Mouse (Mus musculus) small intestine, adult 2 months (tissue): ENCODE measurements around the gene Efemp2. TPM values are rescaled to one million over a fixed set of nuclear protein-coding genes. Genes with fewer than 3 reads are reported as not detected.

ENCODE experiments used
- H3K27ac ChIP-seq: fragments of 200-500 bp; 2 replicates; pipeline ENCODE4 v1.5.1; 2012; ENCODE audit warnings: low read depth, low read length, control low read depth, inconsistent platforms; ENCODE audit not compliant: insufficient read depth
- H3K27me3 ChIP-seq: fragments of 200-500 bp; 2 replicates; pipeline ENCODE4 v1.6.1; 2012; ENCODE audit warnings: mild to moderate bottlenecking, moderate library complexity, low read length, inconsistent platforms; ENCODE audit not compliant: control insufficient read depth, insufficient read depth
- H3K36me3 ChIP-seq: fragments of 200-500 bp; 2 replicates; pipeline ENCODE4 v1.6.1; 2012; ENCODE audit warnings: mild to moderate bottlenecking, low read length, control low read depth, inconsistent platforms; ENCODE audit not compliant: control insufficient read depth, insufficient read depth
- H3K4me1 ChIP-seq: fragments of 200-500 bp; 2 replicates; pipeline ENCODE4 v1.6.1; 2012; ENCODE audit warnings: low read length, inconsistent platforms, mixed read lengths; ENCODE audit not compliant: control insufficient read depth, insufficient read depth, insufficient read length
- H3K4me3 ChIP-seq: fragments of 200-500 bp; 2 replicates; pipeline ENCODE4 v1.5.1; 2012; ENCODE audit warnings: low read depth, mild to moderate bottlenecking, control low read depth, inconsistent platforms, low read length, moderate library complexity
- CTCF ChIP-seq: fragments of 200-500 bp; IDR thresholded peaks from 2 replicates; pipeline ENCODE4 v1.5.1; 2012; ENCODE audit warnings: low read depth, mild to moderate bottlenecking, control low read depth, inconsistent platforms, low read length, moderate library complexity, mixed read lengths; ENCODE audit not compliant: insufficient replicate concordance, insufficient read length; ENCODE audit errors: extremely low read depth
- POLR2A ChIP-seq: fragments of 200-500 bp; IDR thresholded peaks from 2 replicates; pipeline ENCODE4 v1.6.1; 2012; ENCODE audit warnings: low read depth, mild to moderate bottlenecking, control low read depth, inconsistent platforms, low read length, moderate library complexity
- WGBS: fragments of 180-500 bp; shearing (Covaris S2); methylation state at CpG from one replicate; pipeline ENCODE4 v1.1.7; 2018; 5-methylcytosine and 5-hydroxymethylcytosine counted together
- polyA plus RNA-seq: library from polyadenylated mRNA; depleted of rRNA; stranded (reverse); fragments of >200 nt; gene quantifications from 2 replicates; pipeline ENCODE4 v1.2.3, GENCODE M21; 2012

Efemp2 gene
- polyA plus RNA-seq, 1 experiment, result 26.5 TPM

- Histone ChIP-seq H3K36me3 (no peaks in the 10 kb centered on the region), H3K4me1 (peaks cover 23% of the 10 kb centered on the region), H3K4me3 (peak overlapping the region; percentile 66), H3K27ac (no peak overlapping the region), H3K27me3 (no peaks in the 10 kb centered on the region)
- 31% methylated on average over 14 of the region's 15 CpGs for WGBS
- TF ChIP-seq CTCF (no peak), POLR2A (no peak)
Observed at GRCm38 (mm10) chr19:5511074-5511632, 37.4 kb downstream of the Efemp2 start.

DNA sequence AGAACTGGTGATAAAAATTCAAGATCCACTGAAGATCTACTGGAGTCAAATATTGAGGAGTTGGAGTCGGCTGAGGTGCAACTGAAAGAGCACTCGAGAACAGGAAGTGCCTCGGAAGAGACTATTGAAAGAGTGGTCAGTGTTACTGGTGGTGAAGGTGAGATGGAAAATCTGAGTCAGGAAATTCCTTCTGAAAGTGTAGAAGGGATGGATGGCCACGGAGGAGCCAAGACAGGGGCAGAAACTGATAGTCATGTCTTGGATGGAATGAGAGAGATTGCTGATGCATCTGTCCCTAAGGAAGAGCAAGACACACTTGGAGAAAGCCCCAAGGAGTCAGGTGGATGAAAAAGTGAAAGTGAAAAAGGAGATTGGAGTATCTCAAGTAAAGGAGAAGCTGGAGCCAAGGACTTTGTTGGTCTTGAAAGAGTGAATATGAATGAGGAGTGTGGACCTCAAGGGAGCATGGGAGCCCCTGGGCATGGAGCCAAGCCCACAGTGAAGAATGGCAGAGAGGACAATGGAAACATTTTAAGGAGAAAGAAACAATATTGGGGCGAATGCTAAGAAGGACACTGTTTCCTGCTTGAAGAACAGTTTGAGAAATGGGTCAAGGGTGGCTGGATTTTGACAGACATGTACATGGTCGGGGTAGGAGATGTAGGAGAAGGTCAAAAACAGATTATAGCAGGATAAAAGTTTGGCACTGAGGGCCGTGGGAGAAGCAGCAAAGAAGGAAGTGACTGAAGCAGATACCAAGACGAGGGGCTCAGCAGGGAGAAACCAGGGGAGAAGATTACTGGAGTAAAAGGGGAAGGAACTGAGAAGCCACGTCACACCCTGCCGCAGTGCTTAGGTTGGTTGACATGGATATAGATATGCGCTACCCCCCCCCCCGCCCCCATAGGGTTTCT, 38.6 kb downstream of the Efemp2 start:
- Histone ChIP-seq H3K4me3 (no peak overlapping the region), H3K27me3 (no peaks in the 10 kb centered on the region), H3K27ac (no peak overlapping the region; the same call in 1 of the 2 replicates), H3K4me1 (peaks cover 30% of the 10 kb centered on the region), H3K36me3 (no peaks in the 10 kb centered on the region)
- WGBS, result 48% methylated on average over 12 of the region's 12 CpGs
- no peak for TF ChIP-seq POLR2A
- TF ChIP-seq CTCF, result no peak

GRCm38 (mm10) chr19:5513005-5513349, 39.2 kb downstream of the Efemp2 start:
- H3K27me3 ChIP-seq, result no peaks in the 10 kb centered on the region
- TF ChIP-seq CTCF (no peak), POLR2A (no peak)
- WGBS, result 81% methylated on average over 3 of the region's 3 CpGs
- no peak overlapping the region for H3K4me3 ChIP-seq
- H3K36me3 ChIP-seq, result no peaks in the 10 kb centered on the region
- no peak overlapping the region for H3K27ac ChIP-seq
- H3K4me1 ChIP-seq, result peaks cover 35% of the 10 kb centered on the region

GRCm38 (mm10) chr19:5515840-5516777, 42.4 kb downstream of the Efemp2 start:
- Histone ChIP-seq H3K4me3 (no peak overlapping the region), H3K27me3 (no peaks in the 10 kb centered on the region), H3K27ac (peak overlapping the region; percentile 88), H3K4me1 (peaks cover 30% of the 10 kb centered on the region), H3K36me3 (no peaks in the 10 kb centered on the region)
- no peak for TF ChIP-seq CTCF
- no peak for TF ChIP-seq POLR2A
- 83% methylated on average over 7 of the region's 7 CpGs for WGBS

GRCm38 (mm10) chr19:5516906-5517505, 43.3 kb downstream of the Efemp2 start:
- TF ChIP-seq POLR2A, result no peak
- TF ChIP-seq CTCF, result no peak
- H3K4me3 ChIP-seq, result no peak overlapping the region
- no peaks in the 10 kb centered on the region for H3K27me3 ChIP-seq
- no peaks in the 10 kb centered on the region for H3K36me3 ChIP-seq
- H3K27ac ChIP-seq, result peak overlapping the region; percentile 88
- 87% methylated on average over 8 of the region's 8 CpGs for WGBS
- peaks cover 28% of the 10 kb centered on the region for H3K4me1 ChIP-seq

GRCm38 (mm10) chr19:5518721-5519120, 45.0 kb downstream of the Efemp2 start:
- Histone ChIP-seq H3K27me3 (no peaks in the 10 kb centered on the region), H3K4me1 (peaks cover 19% of the 10 kb centered on the region), H3K4me3 (no peak overlapping the region), H3K27ac (peak overlapping the region; percentile 39; the same call in 1 of the 2 replicates), H3K36me3 (no peaks in the 10 kb centered on the region)
- TF ChIP-seq POLR2A, result no peak
- no peak for TF ChIP-seq CTCF
- 64% methylated on average over 3 of the region's 3 CpGs for WGBS
